Mouse (Mus musculus): ENCODE measurements around the gene Tnnc2.

DNA sequence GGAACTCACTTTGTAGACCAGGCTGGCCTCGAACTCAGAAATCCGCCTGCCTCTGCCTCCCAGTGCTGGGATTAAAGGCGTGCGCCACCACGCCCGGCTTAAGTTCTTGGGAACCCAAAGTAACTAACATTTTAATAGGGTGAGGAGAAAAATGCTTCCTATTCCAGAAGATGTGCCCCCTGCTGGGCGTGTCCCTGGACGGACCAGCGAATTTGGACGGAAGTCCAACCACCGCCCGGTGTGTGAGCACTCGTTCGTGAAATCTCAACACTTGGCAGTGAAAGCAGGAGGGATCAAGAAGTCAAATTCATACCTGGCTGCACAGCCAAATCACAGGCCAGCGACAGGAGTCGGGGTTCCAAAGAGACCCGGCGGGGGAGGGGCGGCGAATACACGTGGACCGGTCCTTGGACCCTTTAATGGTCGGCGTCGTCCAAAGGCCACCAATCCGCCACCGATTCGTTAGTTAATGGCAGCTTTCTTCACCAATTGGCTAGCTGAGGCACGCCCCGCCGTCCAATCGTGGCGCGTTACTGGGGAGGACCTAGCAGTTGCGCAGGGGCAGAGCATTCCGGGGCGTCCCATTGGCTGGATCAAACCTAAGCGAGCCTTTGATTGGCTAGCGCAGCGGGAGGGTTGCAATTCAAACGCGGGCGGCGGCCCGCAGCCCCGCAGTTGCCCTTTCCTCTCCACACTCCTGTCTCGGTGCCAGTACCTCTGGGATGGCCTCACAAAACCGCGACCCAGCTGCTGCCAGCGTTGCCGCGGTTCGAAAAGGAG lies 10.3 kb downstream of the Tnnc2 start, which contains the start of gene Ube2c:
- TF ChIP-seq CTCF (IDR thresholded peaks at IDR 0.05; ENCODE audit: borderline replicate concordance, control insufficient read depth, extremely low read depth, insufficient read depth, low read length, poor library complexity) (no peak), POLR2A (IDR thresholded peaks at IDR 0.05; ENCODE audit: control insufficient read depth, extremely low read depth, insufficient read depth, low read length, poor library complexity) (no peak)
